Mouse (Mus musculus) adrenal gland, postnatal 25 days (tissue): ENCODE measurements around the gene Rars. TPM values are rescaled to one million over a fixed set of nuclear protein-coding genes. Genes with fewer than 3 reads are reported as not detected.
A peak's percentile ranks its signal among the peaks of the same experiment; 100 is the strongest.
"Not testable (repeated sequence)": the region's sequence is repeated elsewhere in the genome, so short reads cannot be mapped to it uniquely, and the experiment has no call there.

Experiments
- DNase-seq: peaks from one replicate; pipeline ENCODE4 v3.0.0; 2021; ENCODE audit warnings: mixed read lengths
- total RNA-seq: library from RNA; stranded (reverse); gene quantifications from 2 replicates; pipeline ENCODE4 v1.2.3, GENCODE M21; 2021

The Rars gene
- total RNA-seq, 1 experiment from 2014 or later: 66.6 TPM

- DNase-seq: peak; percentile 93
Measured at GRCm38 (mm10) chr11:35838345-35839338, 4.3 kb upstream of the Rars start.

GRCm38 (mm10) chr11:35837156-35838126 lies 3.1 kb upstream of the Rars start:
- no peak for DNase-seq

- DNase-seq: no peak
Measured at GRCm38 (mm10) chr11:35833270-35833669, 1.0 kb downstream of the Rars start.

- DNase-seq: no peak
Measured at GRCm38 (mm10) chr11:35832139-35832538, 2.2 kb downstream of the Rars start.

- DNase-seq: no peak
Measured at GRCm38 (mm10) chr11:35827714-35828113, 6.6 kb downstream of the Rars start.

DNA sequence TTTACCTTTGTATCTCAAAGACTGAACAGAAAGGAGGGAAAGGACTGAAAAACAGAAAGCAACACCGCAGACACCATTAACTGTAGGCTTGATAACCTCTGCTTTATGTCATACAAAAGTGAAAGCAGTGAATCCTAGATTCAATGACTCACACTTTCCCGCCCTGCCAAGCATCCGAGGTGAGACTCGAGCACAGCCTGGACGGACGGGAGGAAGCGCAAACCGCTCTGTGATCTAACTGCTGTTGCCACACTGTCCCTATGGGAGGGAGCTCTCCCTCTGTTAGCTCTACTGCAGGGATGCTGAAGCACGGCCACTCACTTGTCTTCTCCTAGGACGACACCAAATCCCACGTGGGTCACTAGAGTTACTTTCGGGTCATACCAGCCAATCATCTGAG lies 18.0 kb downstream of the Rars start:
- no peak for DNase-seq

DNA sequence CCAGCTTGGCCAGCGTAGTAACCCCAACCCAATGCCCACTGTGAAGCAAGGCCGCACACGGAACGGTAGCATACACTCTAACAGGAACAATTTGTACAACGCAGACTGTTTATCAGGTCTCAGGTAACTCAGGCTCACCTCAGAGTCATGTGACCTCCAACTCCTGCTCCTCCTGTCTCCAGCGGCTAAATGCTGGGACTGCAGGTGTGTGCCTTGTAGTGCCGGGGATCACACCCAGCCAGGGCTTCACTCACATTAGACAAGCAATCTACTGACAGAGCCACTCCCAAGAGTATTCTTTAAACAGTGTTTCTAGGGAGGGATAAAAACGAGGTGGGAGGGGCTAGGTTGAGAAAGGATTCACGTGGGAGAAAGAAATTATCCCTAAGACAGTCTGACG lies 22.8 kb downstream of the Rars start:
- no peak for DNase-seq

- no peak for DNase-seq
Measured at GRCm38 (mm10) chr11:35801332-35801731, 33.0 kb downstream of the Rars start.

- DNase-seq: peak; percentile 70
Measured at GRCm38 (mm10) chr11:35798874-35799273, 35.4 kb downstream of the Rars start, which contains the start of gene Fbll1. Gene Fbll1 (minus strand): TSS chr11:35798884.

DNA sequence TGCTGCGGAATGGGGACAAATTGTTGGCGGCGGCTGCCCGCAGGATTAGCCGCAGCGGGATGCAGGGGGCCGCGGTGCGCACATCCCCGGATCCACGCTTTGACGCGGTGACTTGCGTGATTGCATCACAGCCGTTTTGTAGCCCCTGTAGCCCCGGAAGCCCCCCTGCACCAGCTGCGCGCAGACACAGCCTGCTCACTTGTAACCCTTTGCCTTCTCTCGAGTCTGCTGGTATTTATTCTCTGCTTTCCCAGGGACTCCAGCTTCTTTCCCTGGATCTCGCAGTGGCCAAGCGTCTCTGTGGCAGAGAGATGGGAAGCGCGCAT lies 35.8 kb downstream of the Rars start:
- DNase-seq: no peak

DNA sequence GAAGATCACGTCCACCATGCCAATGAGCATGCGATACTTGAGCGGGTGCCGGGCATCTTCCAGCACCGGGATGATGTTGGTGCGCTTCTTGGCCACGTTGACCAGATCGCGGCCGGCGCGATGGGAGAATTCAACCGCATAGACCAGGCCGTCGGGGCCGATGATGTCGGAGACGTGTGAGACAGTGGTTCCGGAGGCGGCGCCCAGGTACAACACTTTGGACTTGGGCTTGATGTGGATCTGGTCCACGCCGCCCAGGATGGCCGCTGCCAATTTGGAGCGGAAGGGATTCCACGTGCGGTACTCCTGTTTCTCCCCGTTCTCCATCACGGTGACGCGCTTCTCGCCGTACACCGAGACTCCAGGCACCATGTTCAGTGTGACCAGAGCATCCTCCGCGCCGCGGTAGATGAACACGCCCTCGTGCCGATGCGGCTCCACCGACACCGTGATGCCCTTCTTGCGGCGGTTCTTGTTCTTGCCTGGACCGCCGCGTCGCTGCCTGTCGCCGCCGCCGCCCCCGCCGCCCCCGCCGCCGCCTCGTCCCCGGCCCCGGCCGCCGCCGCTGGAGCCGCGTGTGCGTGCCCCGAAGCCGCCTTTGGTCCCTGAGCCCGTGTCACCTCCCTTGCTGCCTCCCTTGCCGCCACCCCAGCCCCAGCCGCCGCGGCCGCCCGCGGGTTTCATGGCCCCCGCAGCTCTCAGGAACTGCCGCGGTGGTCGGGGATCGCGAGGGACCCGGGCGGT lies 36.4 kb downstream of the Rars start:
- DNase-seq: no peak

DNA sequence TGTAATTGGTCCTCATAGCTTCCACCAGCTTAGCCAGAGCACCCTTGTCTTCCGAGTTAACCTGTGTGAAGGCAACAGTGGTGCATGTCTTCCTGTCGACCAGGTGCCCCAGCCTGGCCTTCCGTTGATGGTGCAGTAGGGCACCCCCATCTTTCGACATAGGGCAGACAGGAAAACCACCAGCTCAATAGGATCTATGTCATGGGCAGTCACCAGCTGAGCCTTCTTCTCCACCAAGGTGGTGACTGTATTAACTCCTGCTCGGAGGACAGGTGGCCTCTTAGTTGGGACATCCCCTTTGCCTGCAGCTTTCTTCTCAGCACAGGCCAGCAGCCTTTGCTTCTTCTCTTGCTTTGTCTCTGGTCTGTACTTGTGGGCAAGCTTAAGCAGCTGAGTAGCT lies 41.5 kb downstream of the Rars start:
- DNase-seq: not testable (repeated sequence)

DNA sequence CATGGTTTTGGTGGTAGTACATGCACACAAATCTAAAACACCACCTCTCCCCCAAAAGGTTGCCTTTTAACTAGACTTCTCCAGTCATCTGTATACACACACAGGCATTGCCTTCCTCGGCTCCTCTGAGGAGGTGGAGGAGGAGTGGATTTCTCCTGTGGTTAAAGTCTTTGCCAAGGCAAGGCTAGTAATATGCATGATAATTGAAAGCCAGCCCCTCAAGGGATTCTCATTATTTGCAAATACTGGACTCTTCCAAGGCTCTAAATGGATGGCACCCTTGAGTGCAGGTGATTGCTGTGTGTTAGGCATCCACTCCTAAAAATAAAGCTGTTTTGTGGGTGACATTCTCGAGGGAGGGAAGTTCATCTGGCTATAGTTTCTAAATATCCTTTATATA lies 45.9 kb downstream of the Rars start:
- DNase-seq: no peak

DNA sequence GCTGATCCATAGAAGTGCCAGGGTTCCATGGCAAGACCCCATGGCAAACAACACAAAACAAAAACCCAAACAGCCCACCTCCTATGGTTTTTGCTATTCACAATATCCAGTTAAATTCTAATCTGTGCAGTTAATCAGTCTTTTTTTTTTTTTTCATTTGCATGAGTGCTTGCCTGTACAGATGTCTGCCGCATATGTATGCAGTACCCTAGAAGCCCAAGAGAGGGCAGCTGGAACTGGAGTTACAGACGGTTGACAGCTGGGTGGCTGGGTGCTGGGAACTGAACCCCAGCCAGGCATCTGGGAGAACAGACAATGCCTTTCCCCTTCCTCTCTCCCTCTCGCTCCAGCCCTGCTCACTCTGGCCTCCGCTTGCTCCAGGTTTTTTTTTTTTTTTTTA lies 49.8 kb downstream of the Rars start:
- no peak for DNase-seq

- no peak for DNase-seq
Measured at GRCm38 (mm10) chr11:35784002-35784401, 50.3 kb downstream of the Rars start.

- no peak for DNase-seq
Measured at GRCm38 (mm10) chr11:35783038-35783437, 51.3 kb downstream of the Rars start.

DNA sequence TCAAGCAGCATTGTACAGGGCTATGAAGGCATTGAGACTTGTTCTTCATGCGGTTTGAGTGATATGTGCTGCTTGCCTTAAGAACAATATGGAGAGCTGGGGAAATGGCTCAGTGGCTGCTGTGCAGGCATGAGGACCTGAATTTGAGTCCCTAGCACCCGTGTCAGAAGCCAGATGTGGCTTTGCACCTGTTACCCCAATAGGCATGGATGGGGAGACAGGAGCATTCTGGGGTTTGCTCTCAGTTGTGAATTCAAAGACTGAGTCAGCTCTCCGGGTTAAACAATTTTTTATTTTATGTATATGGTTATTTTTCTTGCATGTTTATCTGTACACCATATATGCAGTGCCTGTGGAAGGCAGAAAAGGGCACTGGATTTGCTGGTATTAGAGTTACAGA lies 51.9 kb downstream of the Rars start:
- no peak for DNase-seq

- no peak for DNase-seq
Measured at GRCm38 (mm10) chr11:35780336-35780735, 54.0 kb downstream of the Rars start.

DNA sequence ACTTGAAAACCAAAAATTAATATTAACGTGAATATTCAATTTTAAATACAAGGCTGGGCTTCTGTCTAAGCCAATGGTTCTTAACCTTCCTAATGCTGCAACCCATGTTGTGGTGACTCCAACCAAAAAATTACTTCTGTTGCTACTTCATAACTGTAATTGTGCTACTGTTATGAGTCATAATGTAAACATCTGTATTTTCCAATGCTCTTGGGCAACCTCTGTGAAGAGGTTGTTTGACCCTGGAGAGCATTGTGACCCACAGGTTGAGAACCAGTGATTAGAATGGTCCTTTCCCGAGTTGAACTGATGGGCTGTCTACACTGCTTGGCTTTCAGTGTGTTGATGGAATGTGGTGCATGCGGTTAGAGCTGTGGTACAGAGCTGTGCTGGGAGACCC lies 57.9 kb downstream of the Rars start:
- no peak for DNase-seq

DNA sequence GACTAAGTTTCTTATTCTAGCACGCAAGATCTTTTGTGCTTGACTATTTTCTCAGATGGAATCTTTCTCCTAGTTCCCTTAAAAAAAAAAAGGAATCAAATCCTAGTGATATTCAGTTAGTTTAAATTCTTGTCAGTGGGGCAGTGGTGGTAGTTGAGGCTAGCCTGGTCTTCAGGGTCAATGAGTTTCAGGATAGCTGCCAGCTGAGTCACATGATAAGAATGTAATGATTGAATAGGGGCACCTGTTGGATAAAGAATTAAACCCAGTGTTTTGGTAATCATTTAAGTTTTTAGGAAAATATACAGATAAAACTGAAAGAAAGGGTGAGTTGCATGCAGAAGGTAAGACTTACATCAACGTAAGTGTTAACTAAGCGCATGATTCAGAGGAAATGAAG lies 58.7 kb downstream of the Rars start:
- no peak for DNase-seq

GRCm38 (mm10) chr11:35770741-35771504 lies 63.4 kb downstream of the Rars start:
- DNase-seq: no peak
